Mouse (Mus musculus): ENCODE measurements around the gene Ripply2. TPM values are rescaled to one million over a fixed set of nuclear protein-coding genes. Genes with fewer than 3 reads are reported as not detected.

Gene Ripply2
- polyA plus RNA-seq, 1 experiment from 2014 or later = 2.1 TPM

- no peak overlapping the region for H3K27ac ChIP-seq (ENCODE audit: low read depth, low read length)
- WGBS = 86% methylated on average over 11 of the region's 11 CpGs
- no peaks in the 10 kb centered on the region for H3K4me1 ChIP-seq (ENCODE audit: control insufficient read depth, insufficient read depth, low read length)
- H3K9me3 ChIP-seq (ENCODE audit: control insufficient read depth, low read length) = no peaks in the 10 kb centered on the region
- no peak for ATAC-seq (ENCODE audit: insufficient read depth, low FRiP score, low TSS enrichment)
- H3K4me3 ChIP-seq (ENCODE audit: low read depth, low read length) = no peak overlapping the region
- no peaks in the 10 kb centered on the region for H3K27me3 ChIP-seq (ENCODE audit: control insufficient read depth, insufficient read depth, low read length)
- DNase-seq (ENCODE audit: low spot score) = no peak
- 0 out of 2 replicates have a peak, but pooled peaks cover 2% of the 10 kb centered on the region for H3K36me3 ChIP-seq (ENCODE audit: control insufficient read depth, insufficient read depth, low read length)
- no peak overlapping the region for H3K4me2 ChIP-seq (ENCODE audit: low read depth)
- no peak overlapping the region for H3K9ac ChIP-seq (ENCODE audit: low read length)
Measured at GRCm38 (mm10) chr9:87055547-87056235, 40.4 kb downstream of the Ripply2 start.

DNA sequence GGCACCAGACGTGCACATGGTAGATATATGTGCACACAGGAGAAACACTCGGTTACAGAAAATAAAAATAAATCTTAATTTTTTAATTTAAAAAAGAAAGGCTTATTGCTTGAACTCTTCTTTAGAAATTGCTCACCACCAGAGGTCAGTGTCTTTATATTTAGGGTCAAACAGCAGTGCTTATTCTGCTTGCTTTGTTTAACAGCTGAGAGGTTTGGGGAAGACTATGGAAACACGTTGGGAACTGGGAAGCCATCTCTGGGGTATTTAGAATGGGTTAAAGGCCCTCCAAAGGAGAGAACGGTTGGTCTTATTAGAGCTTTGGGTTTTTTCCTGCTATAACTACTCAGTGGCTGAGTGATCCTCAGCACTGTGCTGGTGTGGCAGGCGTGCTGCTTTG, 47.0 kb downstream of the Ripply2 start:
- Histone ChIP-seq H3K4me1 (ENCODE audit: control insufficient read depth, insufficient read depth, low read length) (no peaks in the 10 kb centered on the region), H3K9ac (ENCODE audit: low read length) (no peak overlapping the region), H3K36me3 (ENCODE audit: control insufficient read depth, insufficient read depth, low read length) (peaks cover under 1% of the 10 kb centered on the region; the same call in 1 of the 2 replicates), H3K4me3 (ENCODE audit: low read depth, low read length) (no peak overlapping the region), H3K27ac (ENCODE audit: low read depth, low read length) (no peak overlapping the region), H3K9me3 (ENCODE audit: control insufficient read depth, low read length) (no peaks in the 10 kb centered on the region), H3K27me3 (ENCODE audit: control insufficient read depth, insufficient read depth, low read length) (no peaks in the 10 kb centered on the region), H3K4me2 (ENCODE audit: low read depth) (no peak overlapping the region)
- DNase-seq (ENCODE audit: low spot score) (no peak), ATAC-seq (ENCODE audit: insufficient read depth, low FRiP score, low TSS enrichment) (no peak)
- WGBS = 83% methylated on average over 5 of the region's 5 CpGs

DNA sequence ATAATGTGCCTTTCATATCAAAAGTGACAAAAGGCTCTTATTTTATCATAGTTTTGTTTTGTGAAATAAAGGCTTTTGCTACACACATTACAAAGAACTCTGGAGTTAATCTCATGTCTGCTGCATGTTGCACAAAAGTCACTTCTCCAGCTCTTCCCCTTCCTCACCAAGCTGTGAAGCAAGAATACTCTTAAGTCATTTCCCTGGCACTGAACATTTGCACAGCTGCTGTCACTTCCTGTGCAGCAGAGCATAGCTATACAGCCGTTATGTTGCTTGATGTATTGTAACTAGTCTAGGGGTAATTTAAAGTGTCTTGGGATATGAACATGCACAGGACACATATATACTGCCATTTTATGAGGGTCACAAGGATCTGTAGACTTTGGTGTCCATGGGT, 52.8 kb downstream of the Ripply2 start:
- H3K4me2 ChIP-seq (ENCODE audit: low read depth) = no peak overlapping the region
- H3K4me1 ChIP-seq (ENCODE audit: control insufficient read depth, insufficient read depth, low read length) = no peaks in the 10 kb centered on the region
- 77% methylated on average over 1 of the region's 1 CpGs for WGBS
- H3K36me3 ChIP-seq (ENCODE audit: control insufficient read depth, insufficient read depth, low read length) = peaks cover 14% of the 10 kb centered on the region
- no peak overlapping the region for H3K4me3 ChIP-seq (ENCODE audit: low read depth, low read length)
- H3K9me3 ChIP-seq (ENCODE audit: control insufficient read depth, low read length) = no peaks in the 10 kb centered on the region
- H3K27ac ChIP-seq (ENCODE audit: low read depth, low read length) = no peak overlapping the region
- DNase-seq (ENCODE audit: low spot score) (no peak), ATAC-seq (ENCODE audit: insufficient read depth, low FRiP score, low TSS enrichment) (no peak)
- H3K27me3 ChIP-seq (ENCODE audit: control insufficient read depth, insufficient read depth, low read length) = no peaks in the 10 kb centered on the region
- H3K9ac ChIP-seq (ENCODE audit: low read length) = no peak overlapping the region

Other genes with a start within 250 kb of the Ripply2 start
- 20.1 and 21.3 TPM in 2 replicates for gene Snap91, start 134.9 kb upstream of the Ripply2 start, polyA plus RNA-seq (2014; fragmentation: Nextera tagmentation; extraction: Ambion mirVana)
- 102 and 111 TPM in 2 replicates for gene Cyb5r4, start 6.5 kb downstream of the Ripply2 start, polyA plus RNA-seq (2014; fragmentation: Nextera tagmentation; extraction: Ambion mirVana)
- not detected in 2 replicates for gene Mrap2, start 128.8 kb downstream of the Ripply2 start, polyA plus RNA-seq (2014; fragmentation: Nextera tagmentation; extraction: Ambion mirVana)
- 9.1 and 10.7 TPM in 2 replicates for gene Cep162, start 240.0 kb downstream of the Ripply2 start, polyA plus RNA-seq (2014; fragmentation: Nextera tagmentation; extraction: Ambion mirVana)